Mouse (Mus musculus) myocyte (in vitro differentiated cells): ENCODE results near the gene Celf5. TPM values are rescaled to one million over a fixed set of nuclear protein-coding genes. Genes with fewer than 3 reads are reported as not detected.

Experiments used
- H3K27me3 ChIP-seq: one replicate; pipeline ENCODE4 v1.6.1; 2011; ENCODE audit not compliant: control insufficient read depth, insufficient read depth, insufficient read length
- H3K36me3 ChIP-seq: one replicate; pipeline ENCODE4 v1.6.1; 2011; ENCODE audit not compliant: control insufficient read depth, insufficient read depth
- H3K4me2 ChIP-seq: one replicate; pipeline ENCODE4 v1.6.1; 2011; ENCODE audit warnings: low read depth, control low read depth
- H3K4me3 ChIP-seq: one replicate; pipeline ENCODE4 v1.5.1; 2011; ENCODE audit warnings: mild to moderate bottlenecking, control low read depth, moderate library complexity
- H3K79me2 ChIP-seq: one replicate; pipeline ENCODE4 v1.6.1; 2011; ENCODE audit not compliant: control insufficient read depth, insufficient read depth
- H3ac ChIP-seq: one replicate; pipeline ENCODE4 v1.6.1; 2011; ENCODE audit not compliant: control insufficient read depth, insufficient read length
- CEBPB ChIP-seq: IDR thresholded peaks from 2 replicates; pipeline ENCODE4 v1.6.1; 2011; ENCODE audit warnings: mild to moderate bottlenecking, moderate library complexity; ENCODE audit not compliant: poor library complexity, insufficient read depth, severe bottlenecking
- E2F4 ChIP-seq: IDR thresholded peaks from one replicate; pipeline ENCODE4 v1.6.1; 2011; ENCODE audit warnings: mild to moderate bottlenecking, control low read depth, moderate library complexity; ENCODE audit not compliant: insufficient read depth
- MAX ChIP-seq: IDR thresholded peaks from one replicate; pipeline ENCODE4 v1.6.1; 2011; ENCODE audit warnings: low read depth, mild to moderate bottlenecking, control low read depth
- MYOD1 ChIP-seq, 3 experiments: IDR thresholded peaks; one replicate each; pipeline ENCODE4 v1.6.1; 2011; ENCODE audit warnings: control low read depth in 2 of 3, low read depth in 2 of 3, mild to moderate bottlenecking in 2 of 3, moderate library complexity in 1 of 3; ENCODE audit not compliant: insufficient read length in 2 of 3, control insufficient read depth in 1 of 3
- MYOG ChIP-seq, 3 experiments: IDR thresholded peaks; one replicate each; pipeline ENCODE4 v1.6.1; 2011; ENCODE audit warnings: control low read depth in 2 of 3, low read depth in 2 of 3, mild to moderate bottlenecking in 2 of 3; ENCODE audit not compliant: insufficient read length in 2 of 3, control insufficient read depth in 1 of 3, insufficient read depth in 1 of 3
- POLR2A ChIP-seq: IDR thresholded peaks from one replicate; pipeline ENCODE4 v1.6.1; 2011; ENCODE audit warnings: low read depth, mild to moderate bottlenecking, control low read depth, moderate library complexity; ENCODE audit not compliant: insufficient read length
- POLR2AphosphoS2 ChIP-seq: IDR thresholded peaks from one replicate; pipeline ENCODE4 v1.6.1; 2011; ENCODE audit warnings: low read depth, control low read depth; ENCODE audit not compliant: insufficient read length
- REST ChIP-seq: IDR thresholded peaks from one replicate; pipeline ENCODE4 v1.6.1; 2011; ENCODE audit warnings: mild to moderate bottlenecking, control low read depth, moderate library complexity; ENCODE audit not compliant: insufficient read depth, insufficient read length
- SRF ChIP-seq: IDR thresholded peaks from one replicate; pipeline ENCODE4 v1.6.1; 2011; ENCODE audit warnings: low read depth; ENCODE audit not compliant: control insufficient read depth, insufficient read length
- TCF12 ChIP-seq: IDR thresholded peaks from one replicate; pipeline ENCODE4 v1.6.1; 2011; ENCODE audit warnings: mild to moderate bottlenecking, control low read depth; ENCODE audit not compliant: poor library complexity, insufficient read depth, severe bottlenecking
- TCF3 ChIP-seq: IDR thresholded peaks from one replicate; pipeline ENCODE4 v1.6.1; 2011; ENCODE audit warnings: low read depth, control low read depth; ENCODE audit not compliant: insufficient read length
- USF1 ChIP-seq: IDR thresholded peaks from one replicate; pipeline ENCODE4 v1.6.1; 2011; ENCODE audit warnings: low read depth, mild to moderate bottlenecking, control low read depth, moderate library complexity
- polyA plus RNA-seq: library from polyadenylated mRNA; unstranded; fragments of >200 nt; fragmentation: generic; extraction: Trizol; gene quantifications from one replicate; pipeline ENCODE4 v1.2.1, GENCODE M21; 2012; ENCODE audit warnings: missing spikeins

Gene Celf5
- polyA plus RNA-seq, 1 experiment: 0.37 TPM

DNA sequence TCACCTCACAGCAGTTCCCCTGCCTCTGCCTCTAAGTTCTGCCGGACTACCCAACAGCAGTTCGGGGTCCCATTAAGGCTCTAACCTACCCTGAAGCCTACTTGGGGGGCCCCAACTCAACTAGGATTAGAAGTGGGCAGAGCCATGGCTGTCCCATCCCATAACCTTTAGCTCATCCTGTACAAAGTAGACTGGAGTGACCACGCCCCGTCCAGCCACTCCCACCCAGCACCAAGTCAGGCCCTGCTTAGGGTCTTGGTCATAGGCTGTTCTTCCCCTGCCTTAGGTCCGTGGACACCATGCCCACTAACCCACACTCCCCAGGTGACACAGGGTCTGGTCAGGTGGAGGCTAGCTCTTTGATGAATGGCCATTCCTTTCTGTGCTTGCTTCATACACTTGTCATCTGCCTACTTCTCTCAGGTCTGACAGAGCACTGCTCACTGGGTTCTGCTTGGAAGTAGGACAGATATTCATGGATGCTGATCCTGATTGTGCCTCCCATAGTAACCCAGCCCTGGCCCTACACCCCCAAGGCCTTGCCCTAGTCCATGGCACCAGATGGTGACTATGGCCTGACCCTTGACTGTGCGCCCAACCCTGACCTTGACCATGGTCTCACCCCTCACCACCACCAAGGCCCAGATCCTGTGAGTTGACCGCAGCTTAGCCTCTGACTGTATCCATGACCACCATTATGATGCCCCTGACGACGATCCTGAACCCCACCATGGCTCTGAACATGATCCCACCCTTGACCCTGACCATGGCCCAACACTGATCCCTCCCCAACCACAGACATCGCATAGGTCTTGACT lies 63.2 kb downstream of the Celf5 start:
- Histone ChIP-seq H3K4me3 (no peak overlapping the region), H3K27me3 (no peaks in the 10 kb centered on the region), H3K79me2 (peaks cover 86% of the 10 kb centered on the region), H3ac (no peak overlapping the region), H3K36me3 (peaks cover 5% of the 10 kb centered on the region), H3K4me2 (peak overlapping the region; percentile 56)
- TF ChIP-seq USF1: no peak
- no peak for TF ChIP-seq POLR2A
- TF ChIP-seq MYOD1 (IDR thresholded peaks at IDR 0.05; ENCODE audit: control insufficient read depth in 1 of 3, insufficient read length in 2 of 3, low read depth in 2 of 3): no peak
- TF ChIP-seq MAX: no peak
- TF ChIP-seq TCF3: no peak
- no peak for TF ChIP-seq POLR2AphosphoS2
- TF ChIP-seq TCF12: no peak
- TF ChIP-seq E2F4: no peak
- no peak for TF ChIP-seq MYOG (IDR thresholded peaks at IDR 0.05; ENCODE audit: control insufficient read depth in 1 of 3, insufficient read depth in 1 of 3, insufficient read length in 2 of 3, low read depth in 2 of 3)
- TF ChIP-seq SRF: no peak
- no peak for TF ChIP-seq REST
- TF ChIP-seq CEBPB: no peak

- Histone ChIP-seq H3ac (no peak overlapping the region), H3K4me3 (no peak overlapping the region), H3K4me2 (peak overlapping the region; percentile 56), H3K36me3 (peaks cover 5% of the 10 kb centered on the region), H3K27me3 (no peaks in the 10 kb centered on the region), H3K79me2 (peaks cover 84% of the 10 kb centered on the region)
- TF ChIP-seq SRF (no peak), TCF12 (no peak), CEBPB (no peak), MYOG (IDR thresholded peaks at IDR 0.05; ENCODE audit: control insufficient read depth in 1 of 3, insufficient read depth in 1 of 3, insufficient read length in 2 of 3, low read depth in 2 of 3) (no peak), REST (no peak), POLR2AphosphoS2 (no peak), MAX (no peak), POLR2A (no peak), TCF3 (no peak), MYOD1 (IDR thresholded peaks at IDR 0.05; ENCODE audit: control insufficient read depth in 1 of 3, insufficient read length in 2 of 3, low read depth in 2 of 3) (no peak), E2F4 (no peak), USF1 (no peak)
These were observed 64.1 kb downstream of the Celf5 start for GRCm38 (mm10) chr10:81418216-81419070.

DNA sequence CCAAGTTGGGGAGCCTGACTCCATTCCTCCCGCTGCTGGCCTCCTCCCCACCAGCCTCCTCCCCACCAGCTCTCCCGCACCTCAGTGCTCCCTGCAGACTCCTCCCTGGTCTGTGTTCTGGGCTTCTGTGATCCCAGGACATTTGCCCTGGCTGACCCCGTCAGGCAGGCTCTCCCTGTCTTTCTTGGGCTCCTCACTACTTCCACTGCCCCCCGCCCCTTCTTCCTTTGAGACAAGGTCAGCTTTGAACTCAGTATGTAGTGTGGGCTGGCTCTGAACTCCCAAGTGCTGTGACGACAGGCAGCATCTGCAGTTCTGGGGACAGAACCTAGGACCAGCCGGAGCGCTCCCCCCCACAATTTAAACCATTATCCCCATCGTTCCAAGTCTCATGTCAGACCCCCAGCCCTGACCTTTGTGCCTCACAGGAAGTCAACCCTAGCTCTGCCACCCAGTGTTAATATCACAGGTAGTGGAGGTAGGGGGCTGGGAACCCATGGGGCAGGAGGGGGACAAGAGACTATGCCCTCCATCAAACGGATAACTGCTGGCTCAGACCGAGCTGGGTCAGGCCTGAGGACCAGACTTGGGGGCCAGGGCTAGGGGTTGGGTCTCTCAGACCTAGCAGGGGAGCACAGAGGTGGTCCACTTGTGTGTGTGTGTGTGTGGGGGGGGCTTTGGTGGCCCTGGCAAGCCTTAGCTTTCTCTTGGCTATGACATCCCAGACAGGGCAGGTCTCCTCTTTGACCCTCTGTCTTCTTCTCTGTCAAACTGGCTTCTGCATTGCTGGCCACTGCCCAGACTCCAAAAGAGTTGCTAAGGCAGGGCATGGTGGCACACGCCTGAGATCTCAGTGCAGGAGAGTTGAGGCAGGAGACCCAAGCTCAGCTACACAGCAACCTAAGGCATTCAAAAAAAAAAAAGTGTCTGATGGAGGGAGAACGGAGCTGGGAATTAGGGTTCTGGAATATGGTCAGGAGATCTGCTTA lies 65.0 kb downstream of the Celf5 start:
- Histone ChIP-seq H3K27me3 (no peaks in the 10 kb centered on the region), H3K36me3 (peaks cover 5% of the 10 kb centered on the region), H3K4me3 (no peak overlapping the region), H3K79me2 (peaks cover 82% of the 10 kb centered on the region), H3ac (no peak overlapping the region), H3K4me2 (peak overlapping the region; percentile 82)
- TF ChIP-seq SRF: no peak
- TF ChIP-seq MAX: no peak
- no peak for TF ChIP-seq MYOG (IDR thresholded peaks at IDR 0.05; ENCODE audit: control insufficient read depth in 1 of 3, insufficient read depth in 1 of 3, insufficient read length in 2 of 3, low read depth in 2 of 3)
- TF ChIP-seq REST: no peak
- no peak for TF ChIP-seq USF1
- TF ChIP-seq TCF12: no peak
- TF ChIP-seq POLR2AphosphoS2: no peak

- Histone ChIP-seq H3K4me3 (no peak overlapping the region), H3ac (no peak overlapping the region), H3K4me2 (peak overlapping the region; percentile 68), H3K36me3 (peaks cover 5% of the 10 kb centered on the region), H3K27me3 (no peaks in the 10 kb centered on the region), H3K79me2 (peaks cover 74% of the 10 kb centered on the region)
- TF ChIP-seq REST: no peak
- TF ChIP-seq POLR2A: no peak
- no peak for TF ChIP-seq CEBPB
- TF ChIP-seq MYOD1 (IDR thresholded peaks at IDR 0.05; ENCODE audit: control insufficient read depth in 1 of 3, insufficient read length in 2 of 3, low read depth in 2 of 3): peak in 1 of 3 experiments; percentile 97
- peak in 2 of 3 experiments; percentile 77 to 99 for TF ChIP-seq MYOG (IDR thresholded peaks at IDR 0.05; ENCODE audit: control insufficient read depth in 1 of 3, insufficient read depth in 1 of 3, insufficient read length in 2 of 3, low read depth in 2 of 3)
- peak; percentile 17 for TF ChIP-seq SRF
- peak; percentile 77 for TF ChIP-seq E2F4
- TF ChIP-seq TCF3: no peak
- peak; percentile 94 for TF ChIP-seq TCF12
- TF ChIP-seq USF1: no peak
- peak; percentile 35 for TF ChIP-seq MAX
- no peak for TF ChIP-seq POLR2AphosphoS2
These were observed 65.8 kb downstream of the Celf5 start for GRCm38 (mm10) chr10:81416581-81417226.
